Mouse (Mus musculus): ENCODE data around the gene Olfr16. TPM values are rescaled to one million over a fixed set of nuclear protein-coding genes. Genes with fewer than 3 reads are reported as not detected.

The Olfr16 gene
- polyA plus RNA-seq (2014; fragmentation: Nextera tagmentation; extraction: Ambion mirVana), result not detected in 2 replicates

GRCm38 (mm10) chr1:172950160-172950559 lies at the start of gene Olfr16:
Olfr16 (plus strand) TSS chr1:172950409.
- Histone ChIP-seq H3K4me2 (ENCODE audit: low read length) (no peak within 1 kb of the TSS), H3K4me3 (ENCODE audit: low read depth, low read length) (no peak within 1 kb of the TSS), H3K9ac (ENCODE audit: low read length) (no peak within 1 kb of the TSS), H3K27ac (ENCODE audit: low read depth) (no peak within 1 kb of the TSS), H3K27me3 (replicated peaks; ENCODE audit: control insufficient read depth, insufficient read depth, low read length) (no peaks in the 10 kb centered on the region), H3K4me1 (replicated peaks; ENCODE audit: control insufficient read depth, insufficient read depth, low read length) (no peaks in the 10 kb centered on the region), H3K36me3 (ENCODE audit: control insufficient read depth, insufficient read depth, low read length) (no peaks in the 10 kb centered on the region), H3K9me3 (ENCODE audit: control insufficient read depth, low read length) (no peaks in the 10 kb centered on the region)
- ATAC-seq (replicated peaks; ENCODE audit: low FRiP score, low TSS enrichment, low read depth), result no peak
- DNase-seq (ENCODE audit: low spot score), result no peak
- WGBS, result 41% methylated on average over 1 of the region's 1 CpGs

GRCm38 (mm10) chr1:172903313-172903712 lies 46.9 kb upstream of the Olfr16 start:
- H3K27me3 ChIP-seq (replicated peaks; ENCODE audit: control insufficient read depth, insufficient read depth, low read length), result no peaks in the 10 kb centered on the region
- ATAC-seq (replicated peaks; ENCODE audit: low FRiP score, low TSS enrichment, low read depth) (no peak), DNase-seq (ENCODE audit: low spot score) (no peak)
- no peaks in the 10 kb centered on the region for H3K36me3 ChIP-seq (ENCODE audit: control insufficient read depth, insufficient read depth, low read length)
- no peaks in the 10 kb centered on the region for H3K4me1 ChIP-seq (replicated peaks; ENCODE audit: control insufficient read depth, insufficient read depth, low read length)
- H3K9me3 ChIP-seq (ENCODE audit: control insufficient read depth, low read length), result no peaks in the 10 kb centered on the region
- H3K9ac ChIP-seq (ENCODE audit: low read length), result no peak overlapping the region
- H3K4me2 ChIP-seq (ENCODE audit: low read length), result no peak overlapping the region
- H3K4me3 ChIP-seq (ENCODE audit: low read depth, low read length), result no peak overlapping the region
- H3K27ac ChIP-seq (ENCODE audit: low read depth), result no peak overlapping the region

- no peak for ATAC-seq (replicated peaks; ENCODE audit: low FRiP score, low TSS enrichment, low read depth)
- 70% methylated on average over 1 of the region's 1 CpGs for WGBS
- Histone ChIP-seq H3K36me3 (ENCODE audit: control insufficient read depth, insufficient read depth, low read length) (no peaks in the 10 kb centered on the region), H3K9ac (ENCODE audit: low read length) (no peak overlapping the region), H3K27ac (ENCODE audit: low read depth) (no peak overlapping the region), H3K4me1 (replicated peaks; ENCODE audit: control insufficient read depth, insufficient read depth, low read length) (no peaks in the 10 kb centered on the region), H3K4me3 (ENCODE audit: low read depth, low read length) (no peak overlapping the region), H3K9me3 (ENCODE audit: control insufficient read depth, low read length) (no peaks in the 10 kb centered on the region), H3K27me3 (replicated peaks; ENCODE audit: control insufficient read depth, insufficient read depth, low read length) (no peaks in the 10 kb centered on the region), H3K4me2 (ENCODE audit: low read length) (no peak overlapping the region)
- no peak for DNase-seq (ENCODE audit: low spot score)
Measured at GRCm38 (mm10) chr1:172917115-172917514, 33.1 kb upstream of the Olfr16 start.

GRCm38 (mm10) chr1:172918450-172918849 lies 31.8 kb upstream of the Olfr16 start:
- no peaks in the 10 kb centered on the region for H3K27me3 ChIP-seq (replicated peaks; ENCODE audit: control insufficient read depth, insufficient read depth, low read length)
- ATAC-seq (replicated peaks; ENCODE audit: low FRiP score, low TSS enrichment, low read depth), result no peak
- WGBS, result 68% methylated on average over 2 of the region's 2 CpGs

GRCm38 (mm10) chr1:172932197-172932596 lies 18.0 kb upstream of the Olfr16 start:
- H3K27me3 ChIP-seq (replicated peaks; ENCODE audit: control insufficient read depth, insufficient read depth, low read length), result no peaks in the 10 kb centered on the region
- H3K36me3 ChIP-seq (ENCODE audit: control insufficient read depth, insufficient read depth, low read length), result no peaks in the 10 kb centered on the region
- no peak overlapping the region for H3K9ac ChIP-seq (ENCODE audit: low read length)
- 90% methylated on average over 2 of the region's 2 CpGs for WGBS
- ATAC-seq (replicated peaks; ENCODE audit: low FRiP score, low TSS enrichment, low read depth) (no peak), DNase-seq (ENCODE audit: low spot score) (no peak)
- no peak overlapping the region for H3K27ac ChIP-seq (ENCODE audit: low read depth)
- H3K4me1 ChIP-seq (replicated peaks; ENCODE audit: control insufficient read depth, insufficient read depth, low read length), result no peaks in the 10 kb centered on the region
- no peak overlapping the region for H3K4me2 ChIP-seq (ENCODE audit: low read length)
- H3K9me3 ChIP-seq (ENCODE audit: control insufficient read depth, low read length), result no peaks in the 10 kb centered on the region
- H3K4me3 ChIP-seq (ENCODE audit: low read depth, low read length), result no peak overlapping the region

More at GRCm38 (mm10) chr1:172918450-172918849, 31.8 kb upstream of the Olfr16 start:
- no peaks in the 10 kb centered on the region for H3K4me1 ChIP-seq (replicated peaks; ENCODE audit: control insufficient read depth, insufficient read depth, low read length)
- H3K9me3 ChIP-seq (ENCODE audit: control insufficient read depth, low read length), result no peaks in the 10 kb centered on the region
- no peak overlapping the region for H3K4me3 ChIP-seq (ENCODE audit: low read depth, low read length)
- no peaks in the 10 kb centered on the region for H3K36me3 ChIP-seq (ENCODE audit: control insufficient read depth, insufficient read depth, low read length)
- H3K9ac ChIP-seq (ENCODE audit: low read length), result no peak overlapping the region
- DNase-seq (ENCODE audit: low spot score), result no peak
- no peak overlapping the region for H3K4me2 ChIP-seq (ENCODE audit: low read length)
- H3K27ac ChIP-seq (ENCODE audit: low read depth), result no peak overlapping the region

GRCm38 (mm10) chr1:172951171-172951720 lies 1.0 kb downstream of the Olfr16 start:
- Histone ChIP-seq H3K9ac (ENCODE audit: low read length) (no peak overlapping the region), H3K4me2 (ENCODE audit: low read length) (no peak overlapping the region), H3K36me3 (ENCODE audit: control insufficient read depth, insufficient read depth, low read length) (no peaks in the 10 kb centered on the region), H3K27ac (ENCODE audit: low read depth) (no peak overlapping the region), H3K4me3 (ENCODE audit: low read depth, low read length) (no peak overlapping the region), H3K9me3 (ENCODE audit: control insufficient read depth, low read length) (no peaks in the 10 kb centered on the region), H3K4me1 (replicated peaks; ENCODE audit: control insufficient read depth, insufficient read depth, low read length) (no peaks in the 10 kb centered on the region), H3K27me3 (replicated peaks; ENCODE audit: control insufficient read depth, insufficient read depth, low read length) (no peaks in the 10 kb centered on the region)
- DNase-seq (ENCODE audit: low spot score) (no peak), ATAC-seq (replicated peaks; ENCODE audit: low FRiP score, low TSS enrichment, low read depth) (no peak)
- WGBS, result 80% methylated on average over 2 of the region's 2 CpGs

- Histone ChIP-seq H3K36me3 (ENCODE audit: control insufficient read depth, insufficient read depth, low read length) (no peaks in the 10 kb centered on the region), H3K4me1 (replicated peaks; ENCODE audit: control insufficient read depth, insufficient read depth, low read length) (no peaks in the 10 kb centered on the region), H3K27ac (ENCODE audit: low read depth) (no peak overlapping the region), H3K27me3 (replicated peaks; ENCODE audit: control insufficient read depth, insufficient read depth, low read length) (no peaks in the 10 kb centered on the region), H3K9ac (ENCODE audit: low read length) (no peak overlapping the region), H3K4me3 (ENCODE audit: low read depth, low read length) (no peak overlapping the region), H3K9me3 (ENCODE audit: control insufficient read depth, low read length) (no peaks in the 10 kb centered on the region), H3K4me2 (ENCODE audit: low read length) (no peak overlapping the region)
- ATAC-seq (replicated peaks; ENCODE audit: low FRiP score, low TSS enrichment, low read depth), result no peak
- DNase-seq (ENCODE audit: low spot score), result no peak
- 67% methylated on average over 4 of the region's 4 CpGs for WGBS
Measured at GRCm38 (mm10) chr1:172955376-172955775, 5.2 kb downstream of the Olfr16 start.

- ATAC-seq (replicated peaks; ENCODE audit: low FRiP score, low TSS enrichment, low read depth) (no peak), DNase-seq (ENCODE audit: low spot score) (no peak)
- H3K9ac ChIP-seq (ENCODE audit: low read length), result no peak overlapping the region
- no peak overlapping the region for H3K4me3 ChIP-seq (ENCODE audit: low read depth, low read length)
- WGBS, result 44% methylated on average over 1 of the region's 1 CpGs
- no peaks in the 10 kb centered on the region for H3K27me3 ChIP-seq (replicated peaks; ENCODE audit: control insufficient read depth, insufficient read depth, low read length)
- H3K36me3 ChIP-seq (ENCODE audit: control insufficient read depth, insufficient read depth, low read length), result no peaks in the 10 kb centered on the region
- H3K4me1 ChIP-seq (replicated peaks; ENCODE audit: control insufficient read depth, insufficient read depth, low read length), result no peaks in the 10 kb centered on the region
- no peaks in the 10 kb centered on the region for H3K9me3 ChIP-seq (ENCODE audit: control insufficient read depth, low read length)
- no peak overlapping the region for H3K27ac ChIP-seq (ENCODE audit: low read depth)
- no peak overlapping the region for H3K4me2 ChIP-seq (ENCODE audit: low read length)
Measured at GRCm38 (mm10) chr1:172960452-172960851, 10.2 kb downstream of the Olfr16 start.

GRCm38 (mm10) chr1:172989794-172990634 lies 39.8 kb downstream of the Olfr16 start:
- 59% methylated on average over 12 of the region's 12 CpGs for WGBS
- peak overlapping the region; percentile 12 for H3K27ac ChIP-seq (ENCODE audit: low read depth)
- H3K36me3 ChIP-seq (ENCODE audit: control insufficient read depth, insufficient read depth, low read length), result no peaks in the 10 kb centered on the region
- DNase-seq (ENCODE audit: low spot score), result peak; percentile 52
- peak overlapping the region; percentile 25 for H3K4me2 ChIP-seq (ENCODE audit: low read length)
- no peaks in the 10 kb centered on the region for H3K27me3 ChIP-seq (replicated peaks; ENCODE audit: control insufficient read depth, insufficient read depth, low read length)
- no peaks in the 10 kb centered on the region for H3K4me1 ChIP-seq (replicated peaks; ENCODE audit: control insufficient read depth, insufficient read depth, low read length)
- no peaks in the 10 kb centered on the region for H3K9me3 ChIP-seq (ENCODE audit: control insufficient read depth, low read length)
- no peak overlapping the region for H3K9ac ChIP-seq (ENCODE audit: low read length)
- ATAC-seq (replicated peaks; ENCODE audit: low FRiP score, low TSS enrichment, low read depth), result peak; percentile 85
- no peak overlapping the region for H3K4me3 ChIP-seq (ENCODE audit: low read depth, low read length)
